Mouse (Mus musculus): ENCODE results near the gene Guca2b. TPM values are rescaled to one million over a fixed set of nuclear protein-coding genes. Genes with fewer than 3 reads are reported as not detected.

Guca2b gene
- total RNA-seq, 2 experiments from 2014 or later = not detected

DNA sequence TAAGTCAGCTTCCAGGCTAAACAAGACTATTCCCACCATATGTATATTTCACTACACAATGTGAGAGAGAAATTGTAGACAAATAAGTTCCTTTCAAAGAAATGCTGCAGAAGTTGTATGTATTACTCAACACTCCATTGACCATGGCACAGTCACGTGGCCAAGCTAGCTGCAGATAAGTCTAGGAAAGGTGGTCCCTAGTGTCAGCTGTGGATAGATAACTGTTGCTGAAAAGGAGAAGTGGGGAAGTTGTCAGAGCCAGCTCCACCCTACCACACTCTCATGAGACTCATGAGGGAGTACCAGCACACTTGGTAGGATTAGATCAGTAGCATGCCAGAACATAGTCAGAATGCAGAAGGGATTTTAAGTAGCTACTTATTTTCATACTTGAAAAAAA, 49.3 kb downstream of the Guca2b start:
- no peak for DNase-seq
- intact Hi-C loops (cut with DNase I) = no loop called here

Other genes starting within 250 kb of the Guca2b start
- under 1 TPM; 0.35 to 0.65 TPM for gene Ccdc30, start 243.4 kb downstream of the Guca2b start, total RNA-seq (2021)
- gene Ppcs, start 236.5 kb downstream of the Guca2b start, total RNA-seq (2021) = 10 to 100 TPM in 1 of 2 experiments, 1 to 10 TPM in 1; 9.6 to 17.0 TPM
- gene Zmynd12, start 236.1 kb downstream of the Guca2b start, total RNA-seq (2021) = not detected
- gene Rimkla, start 166.3 kb downstream of the Guca2b start, total RNA-seq (2021) = 1 to 10 TPM; 1.3 to 1.5 TPM
- 10 to 100 TPM; 41.6 to 44.0 TPM for gene Foxj3, start 122.0 kb downstream of the Guca2b start, total RNA-seq (2021)
- gene Frg2f1, start 119.4 kb downstream of the Guca2b start, total RNA-seq (2021) = 1 to 10 TPM; 4.8 to 7.9 TPM
- gene Guca2a, start 21.2 kb downstream of the Guca2b start, total RNA-seq (2021) = not detected
- 1 to 10 TPM; 5.7 to 5.9 TPM for gene Hivep3, start 74.8 kb upstream of the Guca2b start, total RNA-seq (2021)